Mouse (Mus musculus): ENCODE data around the gene Nudt10. TPM values are rescaled to one million over a fixed set of nuclear protein-coding genes. Genes with fewer than 3 reads are reported as not detected.
"Not testable (repeated sequence)": the region's sequence is repeated elsewhere in the genome, so short reads cannot be mapped to it uniquely, and the experiment has no call there.

Nudt10 gene
- not detected in 2 replicates for polyA plus RNA-seq (2012; ENCODE audit: insufficient read depth, insufficient read length, missing spikeins)

DNA sequence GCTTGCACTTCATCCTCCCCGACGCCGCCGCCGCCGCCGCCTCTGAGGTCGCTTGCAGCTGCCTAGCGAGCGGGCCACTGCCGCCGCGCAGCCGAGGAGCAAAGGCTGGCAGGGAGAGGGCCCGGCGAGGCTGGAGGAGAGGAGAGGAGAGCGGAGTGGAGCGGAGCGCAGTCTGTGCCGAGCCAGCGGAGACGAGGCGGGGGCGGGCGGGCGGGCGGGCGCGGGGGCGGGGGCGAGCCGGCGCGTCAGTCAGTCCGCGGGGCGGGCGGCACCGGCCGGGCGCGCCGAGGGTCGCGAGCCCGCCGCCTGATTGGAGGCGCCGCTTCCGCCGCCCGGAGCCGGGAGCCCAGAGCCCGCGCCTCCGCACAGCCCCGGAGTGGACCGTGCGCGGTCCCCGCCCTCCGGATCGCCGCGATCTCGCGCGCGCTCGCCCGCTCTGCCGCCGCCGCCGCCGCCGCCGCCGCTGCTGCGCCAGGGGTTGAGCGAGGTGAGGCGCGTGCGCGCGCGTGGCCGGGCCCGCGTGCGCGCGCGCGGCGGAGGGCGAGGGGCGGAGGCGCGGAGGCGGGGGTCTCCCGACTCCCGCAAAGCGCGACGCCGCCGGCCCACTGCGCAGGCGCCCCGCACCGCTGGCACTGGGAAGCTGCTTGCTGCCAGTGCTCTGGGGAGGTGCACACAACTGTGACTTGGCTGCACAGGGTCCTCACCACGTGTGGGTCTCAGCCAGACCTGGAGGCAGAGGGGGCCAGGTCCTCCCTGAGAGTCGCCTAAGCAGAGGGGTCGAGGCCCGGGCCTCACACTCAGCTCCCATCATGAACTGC, at the start of gene Nudt10:
Gene Nudt10 (minus strand): TSS at position 193 of the 818 bp plus-strand sequence.
- not testable (repeated sequence) for H3K4me3 ChIP-seq (ENCODE audit: insufficient read depth, low read length); H3K27ac ChIP-seq (ENCODE audit: insufficient read depth, low read depth, low read length); H3K4me1 ChIP-seq (ENCODE audit: control insufficient read depth, insufficient read depth, low read length)

DNA sequence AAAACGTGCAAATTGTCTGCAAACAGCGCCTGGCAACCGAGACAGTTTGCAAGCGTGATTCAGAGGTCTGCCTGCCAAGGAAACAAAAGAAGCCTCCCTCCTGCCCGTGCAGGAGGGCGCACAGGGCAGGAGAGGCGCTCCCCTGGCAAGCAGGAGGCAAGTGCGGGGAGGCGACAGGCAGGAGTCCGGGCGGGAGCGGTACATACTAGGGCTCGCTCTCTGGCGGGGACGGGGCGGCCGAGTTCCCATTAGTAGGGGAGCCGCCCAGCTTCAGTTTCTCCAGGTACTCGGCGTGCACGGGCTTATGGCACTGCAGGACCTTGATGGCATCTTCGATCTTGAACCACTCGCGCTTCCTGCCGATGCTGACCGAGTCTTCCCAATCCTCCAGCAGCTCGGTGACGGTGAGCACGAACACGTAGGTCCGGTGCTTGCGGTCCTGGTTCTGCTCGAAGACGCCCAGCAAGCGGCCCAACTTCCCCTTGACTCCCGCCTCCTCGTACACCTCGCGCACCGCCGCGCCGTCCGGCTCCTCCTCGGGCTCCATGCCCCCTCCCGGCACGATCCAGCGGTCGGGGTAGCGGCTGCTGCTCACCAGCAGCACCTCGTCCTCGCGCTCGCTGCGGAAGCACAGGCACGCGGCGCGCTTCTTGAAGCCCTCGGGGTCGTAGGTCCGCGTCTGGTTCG, 536 bp downstream of the Nudt10 start:
- H3K4me1 ChIP-seq (ENCODE audit: control insufficient read depth, insufficient read depth, low read length); H3K27ac ChIP-seq (ENCODE audit: insufficient read depth, low read depth, low read length); H3K4me3 ChIP-seq (ENCODE audit: insufficient read depth, low read length): not testable (repeated sequence)

DNA sequence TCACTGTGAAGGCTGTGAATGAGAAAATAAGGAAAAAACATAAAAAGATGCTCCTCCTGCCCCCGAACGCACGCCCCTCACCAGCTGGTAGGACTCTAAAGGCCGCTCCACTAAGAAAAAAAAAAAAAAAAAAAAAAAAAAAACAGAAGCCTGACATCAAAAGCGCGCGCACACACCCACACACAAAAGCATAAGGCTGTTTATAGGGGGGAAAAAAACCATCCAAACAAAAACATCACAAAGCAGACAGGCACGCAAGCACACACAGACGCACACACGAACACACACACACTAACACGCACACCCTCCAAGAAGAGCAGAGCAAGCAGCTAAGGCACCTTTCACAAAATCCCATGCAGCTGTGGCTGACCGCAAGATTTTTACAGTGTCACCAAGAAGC, 1.1 kb downstream of the Nudt10 start:
- Histone ChIP-seq H3K27ac (ENCODE audit: insufficient read depth, low read depth, low read length) (no peak overlapping the region), H3K4me1 (ENCODE audit: control insufficient read depth, insufficient read depth, low read length) (no peaks in the 10 kb centered on the region), H3K4me3 (ENCODE audit: insufficient read depth, low read length) (no peak overlapping the region)
- TF ChIP-seq CTCF (IDR thresholded peaks at IDR 0.05; ENCODE audit: low read depth, low read length) (no peak), POLR2A (IDR thresholded peaks at IDR 0.05; ENCODE audit: borderline replicate concordance, low read depth, low read length) (no peak)

Other genes starting within 250 kb of the Nudt10 start
- gene Nudt11, start 125.6 kb downstream of the Nudt10 start, polyA plus RNA-seq (2012; ENCODE audit: insufficient read depth, insufficient read length, missing spikeins): not detected in 2 replicates
- gene AU022751, start 89.6 kb downstream of the Nudt10 start, polyA plus RNA-seq (2012; ENCODE audit: insufficient read depth, insufficient read length, missing spikeins): not detected in 2 replicates
- gene Bmp15, start 147.7 kb upstream of the Nudt10 start, polyA plus RNA-seq (2012; ENCODE audit: insufficient read depth, insufficient read length, missing spikeins): not detected in 2 replicates
- 0.73 TPM in 1 of 2 replicates, not detected in the other for gene Shroom4, start 226.8 kb upstream of the Nudt10 start, polyA plus RNA-seq (2012; ENCODE audit: insufficient read depth, insufficient read length, missing spikeins)

All from bone marrow macrophage, adult 2 months (primary cell).